Mouse (Mus musculus) megakaryocyte, embryonic 14.5 days (primary cell): ENCODE data around the gene Hgd.

Source experiments
- FLI1 ChIP-seq: IDR thresholded peaks from 2 replicates; pipeline ENCODE4 v1.6.1; 2012; ENCODE audit warnings: low read length, inconsistent platforms, mixed read lengths
- GATA1 ChIP-seq: IDR thresholded peaks from 3 replicates; pipeline ENCODE4 v1.6.1; 2012; ENCODE audit warnings: mixed read lengths, low read length, inconsistent platforms, borderline replicate concordance

DNA sequence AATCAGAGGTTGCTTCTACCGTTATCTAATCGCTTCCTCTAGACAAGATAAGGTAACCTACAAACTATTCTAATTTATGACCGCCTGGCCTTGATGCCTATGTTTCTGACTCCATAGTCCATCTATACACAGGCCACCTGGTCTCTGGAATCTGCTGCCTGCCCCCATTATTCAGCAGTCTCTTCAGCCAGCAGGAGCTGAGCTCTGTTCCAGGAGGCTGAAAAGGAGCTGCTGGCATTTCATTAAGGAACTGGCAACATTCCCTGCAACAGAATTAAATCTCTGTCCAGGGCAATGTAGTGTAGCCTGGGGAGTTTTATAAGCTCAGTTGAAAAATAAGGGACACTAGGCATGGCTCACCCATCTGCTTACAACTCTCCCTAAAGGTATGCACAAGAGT, 11.0 kb downstream of the Hgd start:
- no peak for TF ChIP-seq FLI1
- no peak for TF ChIP-seq GATA1
